Mouse (Mus musculus): ENCODE results near the gene Amigo3.

DNA sequence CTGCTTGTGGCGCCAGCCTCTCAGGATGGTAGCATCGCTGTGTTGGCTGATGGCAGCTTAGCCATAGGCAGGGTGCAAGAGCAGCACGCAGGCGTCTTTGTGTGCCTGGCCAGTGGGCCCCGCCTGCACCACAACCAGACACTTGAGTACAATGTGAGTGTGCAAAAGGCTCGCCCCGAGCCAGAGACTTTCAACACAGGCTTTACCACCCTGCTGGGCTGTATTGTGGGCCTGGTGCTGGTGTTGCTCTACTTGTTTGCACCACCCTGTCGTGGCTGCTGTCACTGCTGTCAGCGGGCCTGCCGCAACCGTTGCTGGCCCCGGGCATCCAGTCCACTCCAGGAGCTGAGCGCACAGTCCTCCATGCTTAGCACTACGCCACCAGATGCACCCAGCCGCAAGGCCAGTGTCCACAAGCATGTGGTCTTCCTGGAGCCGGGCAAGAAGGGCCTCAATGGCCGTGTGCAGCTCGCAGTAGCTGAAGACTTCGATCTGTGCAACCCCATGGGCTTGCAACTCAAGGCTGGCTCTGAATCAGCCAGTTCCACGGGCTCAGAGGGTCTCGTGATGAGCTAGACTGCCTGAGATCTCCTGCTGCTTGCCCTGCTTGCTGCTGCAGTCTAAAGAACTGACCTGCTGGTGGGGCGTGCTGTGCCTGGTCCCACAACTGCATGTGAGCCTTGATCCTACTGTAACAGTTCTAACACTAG is 1.5 kb downstream of the Amigo3 start:
- TF ChIP-seq POLR2A (IDR thresholded peaks at IDR 0.05; ENCODE audit: low read depth, low read length), result no peak
- no peak for TF ChIP-seq CTCF (IDR thresholded peaks at IDR 0.05; ENCODE audit: extremely low read depth, insufficient read length, insufficient replicate concordance, low read depth, low read length)

Data from small intestine, adult 2 months (tissue).